Mouse (Mus musculus): ENCODE data around the gene Sun1.

DNA sequence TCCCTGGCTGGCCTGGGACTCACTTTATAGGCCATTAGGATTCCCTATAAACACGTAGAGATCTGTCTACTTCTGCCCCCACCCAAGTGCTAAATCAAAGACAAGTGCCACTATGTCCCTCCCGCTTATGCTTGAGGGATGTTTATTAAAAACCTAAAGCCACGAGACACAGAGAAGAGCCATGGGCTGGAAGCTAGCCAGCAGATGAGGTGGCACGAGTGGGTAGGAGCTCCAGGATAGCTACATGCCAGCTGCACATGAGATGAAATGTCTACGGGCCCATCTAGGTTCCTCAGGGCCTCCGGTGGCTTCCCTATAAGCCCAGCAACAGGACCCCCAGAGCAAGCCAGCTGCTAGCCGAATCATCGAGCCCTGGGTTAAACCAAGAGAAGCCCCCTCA lies 76.8 kb downstream of the Sun1 start:
- TF ChIP-seq POLR2A (IDR thresholded peaks at IDR 0.05; ENCODE audit: borderline replicate concordance, low read depth, low read length) (no peak), CTCF (IDR thresholded peaks at IDR 0.05; ENCODE audit: low read depth, low read length) (no peak)
